Mouse (Mus musculus): ENCODE measurements at regions not wholly inside any gene's neighbourhood (a gene's known extent, or its start where the extent isn't known, plus 50 kb on each side); places are given as distances from the start of the nearest gene placed in this dataset.

DNA sequence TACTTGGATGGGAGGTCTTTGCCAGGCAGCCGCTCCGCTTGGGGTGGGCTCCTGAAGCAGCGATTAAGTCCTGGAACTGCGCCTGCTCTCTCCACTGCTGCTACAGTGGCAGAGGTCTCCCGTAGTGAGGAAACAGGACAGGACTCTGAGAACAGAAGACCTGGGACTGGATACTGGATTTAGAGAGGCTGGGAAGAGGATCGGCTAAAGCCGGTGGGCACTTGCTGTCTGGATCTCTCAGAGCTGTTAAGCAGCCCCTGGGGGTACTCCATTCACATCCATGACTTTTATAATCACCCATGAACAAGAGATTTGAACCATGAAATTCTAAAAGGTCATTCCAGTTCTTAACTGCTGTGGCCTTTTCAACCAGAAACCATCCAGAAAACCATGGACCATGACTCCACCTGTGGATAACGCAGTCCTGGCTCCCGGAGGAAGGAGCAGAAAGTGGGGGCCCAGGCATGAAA is 135.4 kb upstream of the Kctd3 start:
- TF ChIP-seq CTCF (IDR thresholded peaks at IDR 0.05; ENCODE audit: low read depth, low read length) = no peak
- no peak for TF ChIP-seq GATA1 (IDR thresholded peaks at IDR 0.05; ENCODE audit: borderline replicate concordance, low read length)
- TF ChIP-seq GATA2 (IDR thresholded peaks at IDR 0.05; ENCODE audit: borderline replicate concordance, low read depth, low read length) = no peak
- no peak for TF ChIP-seq TAL1 (conservative IDR thresholded peaks at IDR 0.05; ENCODE audit: low read depth, low read length)
- no peak for TF ChIP-seq POLR2AphosphoS5 (IDR thresholded peaks at IDR 0.05; ENCODE audit: insufficient replicate concordance, low read depth, low read length)
